Mouse (Mus musculus): ENCODE measurements at regions not wholly inside any gene's neighbourhood (a gene's known extent, or its start where the extent isn't known, plus 50 kb on each side); places are given as distances from the start of the nearest gene placed in this dataset.

DNA sequence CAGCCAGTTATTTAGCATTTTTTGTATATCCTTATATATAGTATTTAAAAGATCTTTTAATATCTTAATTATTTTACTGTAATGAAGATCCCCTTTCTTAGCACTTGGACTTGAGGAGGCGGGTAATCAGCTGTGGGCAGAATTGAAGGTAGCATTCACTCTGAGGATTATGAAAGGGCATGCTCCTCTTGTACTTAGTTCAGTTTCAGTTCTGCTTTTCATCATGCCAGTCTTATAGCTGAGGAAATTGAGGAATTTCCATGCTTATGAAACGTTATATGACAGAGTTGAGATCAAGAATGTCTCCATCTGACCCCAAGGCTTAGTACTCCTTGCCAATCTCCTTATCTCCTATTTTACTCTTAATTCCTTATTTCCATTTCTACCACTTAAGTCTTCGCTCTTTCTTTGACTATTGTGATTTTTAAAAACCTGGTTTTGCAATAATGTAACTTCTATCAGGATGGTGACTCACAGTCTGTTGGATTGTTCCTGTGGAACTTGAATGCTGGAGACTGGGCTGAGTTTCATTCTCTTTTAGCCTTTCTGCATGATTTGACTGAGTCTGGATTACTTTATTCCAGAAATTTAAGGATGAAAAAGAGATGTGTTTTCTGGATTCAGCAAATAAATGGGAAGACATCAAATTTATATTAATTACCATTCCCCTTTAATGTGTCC lies 133.6 kb downstream of the Papss1 start:
- no peak for DNase-seq (ENCODE audit: extremely low read depth, low read depth, low spot score)

GRCm38 (mm10) chr3:131703134-131703533 lies 138.6 kb downstream of the Papss1 start:
- no peak for DNase-seq (ENCODE audit: extremely low read depth, low read depth, low spot score)

- DNase-seq (ENCODE audit: extremely low read depth, low read depth, low spot score), result no peak
These were observed 149.0 kb downstream of the Papss1 start for GRCm38 (mm10) chr3:131713532-131713931.

DNA sequence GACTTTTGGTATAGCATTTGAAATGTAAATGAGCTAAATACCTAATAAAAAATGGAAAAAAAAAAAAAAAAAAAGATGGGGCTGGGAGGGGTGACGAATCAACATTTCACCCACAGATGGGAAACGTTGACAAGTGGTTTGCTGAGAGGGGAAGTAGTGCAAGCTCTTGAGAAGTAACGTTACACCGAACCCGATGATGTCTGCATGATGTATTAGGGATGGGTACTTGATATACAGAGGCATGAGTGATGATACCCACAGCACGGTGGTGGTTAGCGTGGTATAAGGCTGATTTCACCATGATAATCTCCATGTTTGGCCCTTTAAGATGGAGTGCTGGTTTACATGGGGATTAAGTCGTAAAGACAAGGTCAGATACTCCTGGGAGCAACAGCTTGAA lies 154.2 kb downstream of the Papss1 start:
- no peak for DNase-seq (ENCODE audit: extremely low read depth, low read depth, low spot score)

DNA sequence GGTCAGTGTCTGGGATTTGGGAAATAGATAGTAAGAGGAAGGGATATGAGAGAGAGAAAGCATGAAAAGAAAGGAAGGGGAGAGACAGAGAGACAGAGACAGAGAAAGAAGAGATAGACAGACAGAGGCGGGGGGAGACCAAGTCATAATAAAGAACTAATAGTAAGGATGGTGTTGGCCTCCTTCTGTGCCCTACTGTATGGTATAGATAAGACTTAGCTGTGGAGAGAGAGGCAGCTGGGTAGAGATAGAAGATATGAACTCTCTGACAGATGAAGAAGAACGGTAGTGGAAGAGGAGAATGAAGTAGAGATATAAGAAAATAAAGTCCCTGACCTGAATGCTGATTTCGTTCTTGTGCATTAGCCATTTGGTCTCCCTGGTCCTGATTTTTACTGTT lies 164.1 kb downstream of the Papss1 start:
- no peak for DNase-seq (ENCODE audit: extremely low read depth, low read depth, low spot score)

DNA sequence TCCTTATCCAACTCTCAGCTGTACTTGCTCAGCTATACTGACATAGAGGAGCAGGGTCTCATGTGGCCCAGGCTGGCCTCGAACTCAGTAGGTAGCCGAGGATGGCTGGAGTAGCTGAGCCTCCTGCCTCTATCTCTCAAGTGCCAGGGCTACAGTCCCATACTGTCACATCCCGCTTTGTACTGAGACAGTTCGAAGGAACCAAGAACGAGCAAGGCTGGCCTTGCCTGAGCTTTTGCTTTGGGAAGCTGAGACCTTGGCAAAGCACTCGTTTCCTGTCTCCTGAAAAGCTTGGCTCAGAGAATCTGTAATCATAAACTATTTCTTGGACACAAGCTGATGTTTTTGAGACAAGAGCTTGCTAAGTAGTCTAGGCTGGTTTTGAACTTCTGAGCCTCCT lies 169.7 kb downstream of the Papss1 start:
- no peak for DNase-seq (ENCODE audit: extremely low read depth, low read depth, low spot score)

GRCm38 (mm10) chr3:131737461-131737860 lies 172.9 kb downstream of the Papss1 start:
- DNase-seq (ENCODE audit: extremely low read depth, low read depth, low spot score), result no peak

- no peak for DNase-seq (ENCODE audit: extremely low read depth, low read depth, low spot score)
These were observed 173.5 kb downstream of the Papss1 start for GRCm38 (mm10) chr3:131737953-131738598.

- no peak for DNase-seq (ENCODE audit: extremely low read depth, low read depth, low spot score)
These were observed 191.0 kb downstream of the Papss1 start for GRCm38 (mm10) chr3:131755537-131755936.

DNA sequence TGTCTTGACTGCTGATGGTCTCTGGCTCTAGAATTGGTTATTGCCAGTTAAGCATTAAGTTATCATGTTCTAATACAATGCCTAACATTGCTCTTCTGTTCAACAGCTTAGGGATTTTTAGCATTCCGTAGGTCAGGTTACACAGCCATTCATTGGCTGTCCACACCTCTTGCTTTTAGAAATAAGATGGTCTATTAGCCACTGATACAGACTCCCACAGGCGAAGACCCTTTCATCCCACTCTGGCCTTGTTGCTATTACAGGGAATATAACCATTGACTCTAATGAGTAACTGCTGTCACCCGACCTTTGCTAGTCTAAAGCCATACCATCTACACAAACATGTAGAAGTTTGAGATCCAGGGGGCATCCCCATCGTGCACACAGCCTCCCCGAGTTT lies 191.6 kb downstream of the Papss1 start:
- no peak for DNase-seq (ENCODE audit: extremely low read depth, low read depth, low spot score)

- no peak for DNase-seq (ENCODE audit: extremely low read depth, low read depth, low spot score)
These were observed 205.4 kb downstream of the Papss1 start for GRCm38 (mm10) chr3:131769976-131770375.

DNA sequence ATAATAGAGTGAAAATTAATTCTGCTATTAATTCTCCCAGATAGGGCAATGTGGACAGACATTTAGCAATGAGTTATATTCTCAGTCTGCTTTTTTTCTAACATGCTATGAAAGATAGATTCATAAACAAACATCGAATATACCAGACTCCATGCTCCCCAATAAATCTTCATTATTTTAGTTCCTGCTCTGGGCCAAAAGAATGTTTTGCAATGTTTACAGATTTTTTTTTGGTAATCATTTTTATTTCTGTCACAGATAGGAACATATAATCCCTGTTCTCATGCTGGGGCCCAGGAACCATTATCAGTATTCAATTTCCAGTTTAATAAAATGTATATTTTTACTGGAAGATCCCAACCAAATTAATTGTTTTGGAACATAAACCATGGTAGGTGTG lies 205.9 kb downstream of the Papss1 start:
- no peak for DNase-seq (ENCODE audit: extremely low read depth, low read depth, low spot score)

DNA sequence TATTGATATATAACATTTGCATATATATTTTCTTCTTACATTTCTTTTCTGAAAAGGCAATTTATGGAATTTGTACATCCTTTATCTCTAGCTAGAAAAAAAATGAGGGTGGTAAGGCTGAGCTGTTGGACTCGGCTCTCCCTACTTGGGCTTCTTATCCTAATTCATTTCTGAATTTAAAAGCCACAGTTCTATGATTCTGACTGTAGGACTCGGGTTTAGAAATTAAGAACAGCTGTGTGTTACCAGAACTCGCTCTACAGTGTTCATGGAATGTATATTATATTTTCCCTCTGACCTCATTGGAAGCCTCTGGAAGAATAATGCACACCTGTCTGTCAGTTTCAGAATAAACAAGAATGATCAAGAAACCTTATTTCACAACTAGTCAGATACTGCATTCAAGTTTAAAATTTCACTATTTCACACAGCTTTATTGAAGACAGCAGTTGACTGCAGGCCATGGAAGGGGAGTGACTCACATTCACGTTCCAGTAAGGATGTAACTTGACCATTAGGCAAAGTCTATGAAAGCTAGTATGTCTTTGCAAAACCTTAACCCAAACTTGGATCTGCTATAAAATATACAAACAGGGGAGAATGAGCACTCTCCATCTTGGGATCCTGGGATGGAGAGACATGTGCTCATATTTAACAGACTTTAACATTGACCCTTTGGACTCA lies 207.4 kb downstream of the Papss1 start:
- DNase-seq (ENCODE audit: extremely low read depth, low read depth, low spot score), result no peak

DNA sequence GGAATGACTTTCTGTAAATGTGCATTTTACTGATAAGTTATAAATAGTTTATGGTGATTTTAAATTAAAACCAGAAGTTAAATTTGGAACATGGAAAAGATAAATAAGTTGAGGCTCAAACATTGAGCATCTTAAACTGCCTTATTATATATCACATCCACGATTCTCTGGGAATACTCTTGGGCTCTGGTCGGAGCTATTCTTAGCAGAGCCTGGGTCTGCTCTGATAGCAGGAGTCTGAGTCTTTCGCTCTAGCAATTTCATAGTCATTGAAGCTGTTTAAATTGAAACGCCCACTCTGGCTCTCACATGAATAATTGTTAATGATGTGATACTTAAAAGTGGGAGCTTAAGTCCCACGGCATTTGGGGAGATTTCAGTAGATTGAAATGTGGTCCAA lies 208.0 kb downstream of the Papss1 start:
- no peak for DNase-seq (ENCODE audit: extremely low read depth, low read depth, low spot score)

GRCm38 (mm10) chr3:131775431-131775830 lies 210.9 kb downstream of the Papss1 start:
- no peak for DNase-seq (ENCODE audit: extremely low read depth, low read depth, low spot score)

DNA sequence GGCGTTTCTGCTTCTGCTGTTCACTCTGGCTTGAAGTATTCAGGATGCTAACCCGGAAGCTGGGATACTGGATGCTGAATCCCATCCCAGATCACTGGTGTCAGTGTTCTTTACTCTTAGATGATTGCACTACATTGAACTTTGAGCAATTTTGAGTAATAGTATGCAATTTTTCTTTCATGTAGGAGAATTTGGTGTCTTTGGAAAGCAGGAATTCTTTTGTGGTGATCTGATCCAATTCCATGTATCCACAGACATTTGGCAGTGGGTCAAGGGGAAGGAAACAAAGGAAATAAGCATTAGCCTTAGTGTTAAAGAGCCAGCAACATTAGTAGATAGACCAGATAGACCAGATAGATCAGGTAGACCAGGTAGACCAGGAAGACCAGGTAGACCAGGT lies 212.1 kb downstream of the Papss1 start:
- no peak for DNase-seq (ENCODE audit: extremely low read depth, low read depth, low spot score)

GRCm38 (mm10) chr3:131779803-131780202 lies 215.2 kb downstream of the Papss1 start:
- no peak for DNase-seq (ENCODE audit: extremely low read depth, low read depth, low spot score)

DNA sequence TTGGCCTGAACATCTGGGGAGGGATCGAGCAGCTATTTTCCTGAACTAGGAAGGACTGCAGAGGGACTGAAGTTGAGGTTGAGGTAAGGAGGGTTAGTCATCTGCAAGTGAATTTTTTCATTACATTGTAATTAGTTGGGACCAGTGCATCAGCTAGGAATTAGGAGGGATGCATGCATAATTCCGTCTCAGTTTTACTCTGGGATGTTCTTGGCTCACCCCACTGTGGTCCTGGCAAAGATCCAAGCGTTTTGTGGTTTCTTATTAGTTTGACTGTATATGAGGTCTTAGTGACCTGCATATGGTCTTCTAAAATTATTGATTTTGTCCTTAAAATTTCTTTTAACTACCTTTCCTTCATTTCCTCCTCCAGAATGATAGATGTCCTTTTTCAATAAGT lies 221.0 kb downstream of the Papss1 start:
- DNase-seq (ENCODE audit: extremely low read depth, low read depth, low spot score), result no peak

- DNase-seq (ENCODE audit: extremely low read depth, low read depth, low spot score), result no peak
These were observed 223.8 kb downstream of the Papss1 start for GRCm38 (mm10) chr3:131788321-131788720.

DNA sequence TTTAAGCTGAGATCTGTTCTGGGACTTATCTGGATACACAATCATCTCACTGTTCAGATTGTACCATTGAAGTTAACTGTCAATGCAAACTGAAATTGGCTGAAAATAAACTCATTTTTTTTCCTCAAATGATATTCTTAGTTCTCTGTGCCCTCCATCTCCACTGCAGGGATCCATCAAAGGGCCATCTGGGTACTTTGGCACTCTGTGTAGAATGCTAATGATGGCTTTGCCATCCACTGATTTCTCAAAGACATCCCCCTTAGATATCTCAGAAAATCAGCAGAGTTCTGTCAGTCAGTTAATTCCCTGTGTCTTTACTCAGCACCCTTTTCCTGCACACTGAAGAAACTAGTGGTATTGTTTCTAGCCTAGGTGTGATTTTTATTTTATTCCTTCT lies 224.6 kb downstream of the Papss1 start:
- DNase-seq (ENCODE audit: extremely low read depth, low read depth, low spot score), result no peak

DNA sequence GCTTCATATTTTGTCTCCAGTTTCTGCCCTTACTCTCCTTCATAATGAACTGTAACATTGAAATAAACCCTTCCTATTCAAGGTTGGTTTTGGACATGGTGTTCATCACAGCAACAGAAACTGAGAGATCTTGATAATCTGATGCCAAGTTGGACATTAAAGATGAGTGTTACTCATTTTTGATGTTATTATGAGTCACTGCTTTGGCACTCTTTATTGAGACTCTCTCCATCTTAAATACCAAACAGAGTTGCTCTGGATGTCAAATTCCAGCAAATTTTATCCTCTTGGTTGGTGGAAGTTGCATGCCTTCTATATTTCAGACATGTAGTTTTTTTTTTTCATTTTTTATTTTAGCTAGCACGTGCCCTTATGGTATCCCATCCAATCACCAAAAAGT lies 229.5 kb downstream of the Papss1 start:
- DNase-seq (ENCODE audit: extremely low read depth, low read depth, low spot score), result no peak
